Mouse (Mus musculus) A20 (cell line): ENCODE data around the gene Samd10.
A peak's percentile ranks its signal among the peaks of the same experiment; 100 is the strongest.

Source experiments
- DNase-seq: peaks from one replicate; pipeline ENCODE4 v3.0.0-alpha.2; 2011; ENCODE audit warnings: low read depth, low spot score

Gene Samd10

GRCm38 (mm10) chr2:181598454-181599351 lies at the start of gene Samd10:
Gene Samd10, minus strand, starts transcription at chr2:181599212.
- DNase-seq: peak; percentile 89

GRCm38 (mm10) chr2:181646626-181647472 lies 47.8 kb upstream of the Samd10 start:
- no peak for DNase-seq

GRCm38 (mm10) chr2:181645666-181646065 lies 46.7 kb upstream of the Samd10 start:
- no peak for DNase-seq

DNA sequence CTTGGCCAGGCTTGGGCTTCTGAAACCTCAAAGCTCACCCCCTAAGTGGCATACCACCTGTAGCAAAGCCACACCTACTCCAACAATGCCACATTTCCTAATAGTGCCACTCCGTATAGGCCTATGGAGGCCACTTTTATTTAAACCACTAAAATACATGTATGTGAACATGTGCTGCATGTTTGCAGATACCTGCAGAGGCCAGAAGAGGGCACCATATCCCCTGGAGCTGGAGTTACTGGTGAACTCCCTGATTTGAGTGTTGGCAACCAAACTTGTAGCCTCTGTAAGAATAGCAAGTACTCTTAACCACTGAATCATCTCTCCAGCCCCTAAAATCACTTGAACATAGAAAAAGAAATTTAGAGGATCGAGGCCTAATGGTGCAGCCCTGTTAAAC lies 45.3 kb upstream of the Samd10 start:
- peak; percentile 62 for DNase-seq

DNA sequence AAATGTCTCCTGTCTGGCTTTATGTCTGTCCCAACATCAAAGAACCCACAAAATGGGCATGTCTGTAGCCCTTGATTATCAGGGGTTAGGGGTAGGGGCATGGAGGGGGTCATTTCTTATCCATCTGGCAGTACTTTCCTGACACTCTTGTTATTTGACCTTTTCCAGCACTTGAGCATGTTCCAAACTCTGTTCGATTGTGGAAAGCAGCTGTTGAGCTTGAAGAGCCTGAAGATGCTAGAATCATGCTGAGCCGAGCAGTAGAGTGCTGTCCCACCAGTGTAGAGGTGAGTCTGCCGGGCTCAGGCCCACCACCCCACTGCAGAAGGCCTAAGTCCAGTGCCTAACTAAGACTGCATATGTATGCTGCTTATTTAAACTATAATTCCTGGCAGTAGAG lies 36.9 kb upstream of the Samd10 start:
- DNase-seq: no peak

DNA sequence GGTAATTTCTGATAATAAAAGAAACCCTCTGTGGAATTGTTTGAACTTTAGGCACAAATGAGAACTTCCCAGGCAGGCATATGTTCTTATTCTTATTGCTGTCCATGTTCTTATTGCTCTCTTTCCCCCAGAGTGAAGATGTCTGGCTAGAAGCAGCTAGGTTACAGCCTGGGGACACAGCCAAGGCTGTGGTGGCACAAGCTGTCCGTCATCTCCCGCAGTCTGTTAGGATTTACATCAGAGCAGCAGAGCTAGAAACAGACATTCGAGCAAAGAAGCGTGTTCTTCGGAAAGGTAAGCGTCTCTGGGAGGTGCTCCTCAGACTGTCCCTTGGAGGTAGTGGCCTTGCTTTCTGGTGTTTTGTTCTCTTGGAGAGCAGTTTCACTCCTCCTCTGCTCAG lies 33.6 kb upstream of the Samd10 start:
- DNase-seq: no peak

DNA sequence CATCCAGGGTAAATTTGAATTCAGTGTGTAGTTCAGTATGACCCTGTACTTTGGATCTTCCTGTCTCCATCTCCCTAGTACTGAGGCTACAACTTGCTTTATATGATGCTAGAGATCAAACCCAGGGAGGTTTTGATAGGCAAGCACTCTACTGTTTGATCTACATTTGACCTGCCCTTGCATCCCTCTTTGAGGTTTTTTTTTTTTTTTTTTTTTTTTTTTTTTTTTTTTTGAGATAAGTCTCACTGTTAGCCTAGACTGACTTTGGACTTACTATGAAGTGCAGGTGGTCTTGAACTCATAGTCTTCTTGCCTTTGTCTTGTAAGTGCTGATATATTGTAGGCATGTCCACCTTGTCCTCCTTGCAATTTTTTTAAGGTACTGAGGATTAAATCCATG lies 29.5 kb upstream of the Samd10 start:
- no peak for DNase-seq

DNA sequence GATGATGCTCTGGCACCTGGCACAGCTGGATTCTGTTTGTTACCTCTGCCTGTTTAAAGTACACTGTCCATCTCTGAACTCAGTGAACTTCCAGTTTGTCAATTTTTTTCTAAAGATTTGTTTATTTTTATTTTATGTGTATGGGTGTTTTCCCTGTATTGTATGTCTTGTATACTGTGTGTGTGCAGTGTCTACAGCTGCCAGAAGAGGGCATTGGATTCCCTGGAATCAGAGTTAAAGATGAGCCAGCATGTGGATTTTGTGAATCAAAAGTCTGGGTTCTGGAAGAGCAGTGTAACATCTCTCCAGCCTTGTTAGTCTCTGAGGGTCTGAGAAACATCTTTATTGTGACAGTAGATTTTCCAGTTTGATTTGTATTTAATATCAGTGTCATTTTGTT lies 24.4 kb upstream of the Samd10 start:
- DNase-seq: peak; percentile 35

DNA sequence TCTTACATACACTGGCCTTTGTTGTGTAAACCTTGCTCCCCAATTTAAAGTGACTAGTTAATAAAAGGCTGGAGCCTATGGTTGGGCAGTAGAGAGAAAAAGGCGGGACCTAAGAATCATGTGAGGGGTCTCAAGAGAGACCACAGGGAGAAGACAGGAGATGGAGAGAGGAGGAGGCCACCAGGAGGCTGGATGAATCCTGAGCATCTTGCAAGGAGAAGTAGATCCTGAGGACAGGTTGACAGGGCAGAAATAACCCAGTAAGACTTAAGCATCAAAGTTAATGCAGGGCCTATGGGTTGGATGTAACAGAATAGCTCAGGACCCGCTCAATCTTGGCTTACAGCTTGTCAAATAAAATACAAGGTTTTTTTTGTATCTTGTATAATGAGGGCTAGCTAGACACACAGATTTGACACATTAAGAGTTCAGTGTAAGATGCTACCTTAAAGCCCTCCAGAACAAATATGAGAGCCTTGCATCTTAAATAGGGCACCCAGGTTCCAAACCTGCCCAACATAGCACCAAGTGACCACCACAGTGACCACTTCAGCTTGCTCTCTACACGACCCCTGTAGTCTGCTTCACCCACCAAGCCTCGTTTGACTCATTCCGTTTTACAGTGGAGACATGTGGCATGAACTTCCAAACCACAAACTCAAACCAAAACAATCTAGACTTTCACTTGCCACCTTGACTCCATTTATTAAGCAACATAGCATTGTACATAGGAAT lies 19.9 kb upstream of the Samd10 start:
- DNase-seq: no peak

- no peak for DNase-seq
Measured at GRCm38 (mm10) chr2:181602367-181602766, 3.4 kb upstream of the Samd10 start.

- DNase-seq: no peak
Measured at GRCm38 (mm10) chr2:181601751-181602145, 2.7 kb upstream of the Samd10 start.

DNA sequence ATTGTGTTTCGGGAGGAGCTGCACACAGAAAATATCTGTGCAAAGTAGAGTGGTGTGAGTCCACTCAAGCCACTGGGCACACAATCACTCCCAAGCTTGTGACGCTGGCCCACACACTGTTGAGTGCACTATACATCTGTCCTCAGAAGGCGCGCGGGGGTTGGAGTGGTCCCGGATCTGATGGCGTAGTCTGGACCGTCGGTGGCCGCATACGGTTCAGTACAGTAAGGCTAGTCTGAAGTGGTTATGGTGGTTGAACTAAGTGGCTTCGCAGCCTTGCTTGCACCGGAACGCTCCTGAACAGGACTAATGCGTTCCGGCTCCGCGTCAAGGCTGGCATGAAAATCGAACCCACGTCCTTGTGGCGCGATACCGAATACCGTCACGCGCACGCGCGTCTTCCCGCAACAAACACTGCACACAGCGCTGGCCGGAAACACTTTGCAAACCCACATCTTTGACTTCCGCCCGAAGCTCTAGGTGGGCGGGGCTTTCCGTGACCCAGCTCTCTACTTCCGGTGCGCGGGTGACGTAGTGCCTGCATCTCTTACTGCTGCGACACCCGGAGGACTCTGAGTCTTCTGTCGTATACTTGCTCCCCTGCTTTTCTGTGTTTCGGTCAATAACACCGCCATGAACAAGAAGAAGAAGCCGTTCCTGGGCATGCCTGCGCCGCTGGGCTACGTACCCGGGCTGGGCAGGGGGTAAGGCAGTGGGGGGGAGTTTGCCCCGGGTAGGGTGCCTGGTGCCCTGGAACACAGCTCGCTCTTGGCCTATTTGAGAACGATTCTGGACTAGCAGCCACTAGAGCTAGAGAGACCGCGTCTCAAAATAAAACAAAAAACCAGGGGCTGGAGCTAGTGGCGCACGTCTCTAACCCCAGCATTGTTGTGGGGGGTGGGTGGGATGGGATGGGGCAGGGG lies 2.1 kb upstream of the Samd10 start:
- DNase-seq: peak; percentile 98

DNA sequence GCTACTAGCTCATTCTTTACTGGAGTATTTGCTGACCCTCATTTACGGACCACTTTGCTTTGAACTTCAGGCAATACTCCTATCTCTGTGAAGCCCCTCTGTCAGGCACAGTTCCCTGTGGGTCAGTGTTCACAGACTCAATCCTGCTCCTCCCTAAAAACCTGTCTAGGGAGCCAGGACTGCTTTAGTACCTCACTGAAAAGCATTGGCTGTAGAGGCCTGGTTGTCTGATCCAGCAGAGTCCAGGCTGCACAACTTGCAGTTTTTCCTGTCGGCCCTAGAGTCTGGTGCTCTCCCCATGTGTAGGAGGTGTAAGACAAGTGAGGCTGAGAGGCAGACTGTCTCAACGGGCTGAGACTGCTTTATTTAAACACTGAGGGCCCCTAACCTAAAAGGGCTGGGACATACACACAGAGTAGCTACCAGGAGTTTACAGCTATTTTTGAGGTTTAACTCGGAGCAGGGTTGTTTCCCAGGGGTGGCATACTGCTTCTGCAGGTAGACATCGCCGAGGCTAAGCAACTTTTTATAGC lies 1.3 kb upstream of the Samd10 start:
- DNase-seq: no peak

DNA sequence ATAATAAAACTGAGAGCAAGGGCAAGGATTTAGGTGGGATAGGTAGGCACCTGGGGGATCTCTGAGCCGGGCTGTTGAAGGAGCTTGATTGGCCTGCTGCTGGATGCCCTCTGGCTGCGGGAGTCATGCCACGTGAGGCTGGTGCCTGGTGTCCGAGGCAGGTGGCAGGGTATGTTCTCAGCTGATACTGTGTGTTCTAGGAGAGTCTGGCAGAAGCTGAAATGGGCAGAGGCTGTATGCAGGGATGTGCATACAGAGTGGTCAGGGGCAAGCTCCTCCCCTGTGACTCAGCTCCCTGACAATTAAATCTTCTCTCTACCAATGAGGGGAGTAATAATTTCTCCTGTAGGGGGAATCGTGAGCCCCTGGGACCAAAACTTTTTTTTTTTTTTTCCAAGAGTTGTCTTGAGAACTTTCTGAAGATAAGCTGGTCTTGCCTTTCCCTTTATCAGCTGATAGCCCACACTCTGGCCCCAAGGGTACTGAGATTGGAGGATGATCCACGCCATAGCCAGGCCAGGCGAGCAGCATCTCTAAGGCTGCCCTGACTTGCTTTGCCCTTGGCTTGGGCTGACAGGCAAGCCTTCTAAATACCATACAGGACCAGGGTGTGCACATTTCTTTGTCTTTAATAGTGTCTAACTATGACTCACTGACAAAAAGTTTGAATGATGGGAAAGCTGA lies 1.5 kb downstream of the Samd10 start:
- peak; percentile 53 for DNase-seq

- no peak for DNase-seq
Measured at GRCm38 (mm10) chr2:181596221-181596960, 2.6 kb downstream of the Samd10 start.

DNA sequence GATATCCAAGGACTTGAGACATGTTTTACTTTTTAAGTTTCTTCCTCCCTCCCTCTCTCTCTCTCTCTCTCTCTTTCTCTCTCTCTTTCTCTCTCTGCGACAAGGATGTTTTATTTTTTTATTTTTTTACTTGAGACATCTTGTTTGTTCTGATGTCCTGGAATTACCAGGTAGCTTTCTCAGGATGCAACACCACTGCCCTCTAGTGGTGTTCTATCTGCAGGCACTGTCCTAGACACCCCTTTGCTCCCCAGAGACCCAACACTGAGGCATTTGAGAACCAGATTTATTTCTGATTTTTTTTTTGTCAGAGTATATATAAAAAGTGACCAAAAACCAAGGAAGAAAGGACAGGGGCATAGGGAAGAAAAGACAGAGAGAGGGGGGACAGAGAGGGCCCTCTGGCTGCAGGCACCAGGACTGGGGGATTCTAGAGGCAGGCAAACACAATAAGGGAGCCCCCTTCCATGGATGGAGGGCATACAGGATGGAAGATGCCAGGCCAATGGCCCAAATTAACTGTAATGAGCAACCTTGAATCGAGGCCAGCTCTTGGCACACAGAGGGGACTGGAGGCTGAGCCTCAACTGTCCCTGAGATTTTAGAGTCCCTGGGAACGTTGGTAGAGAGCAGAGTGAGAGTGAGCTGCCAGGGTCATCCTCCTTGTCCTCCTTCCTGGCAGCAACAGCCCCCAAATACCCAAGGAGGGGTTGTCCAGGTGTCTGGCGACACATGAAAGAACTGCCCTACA lies 3.9 kb downstream of the Samd10 start:
- peak; percentile 56 for DNase-seq

- peak; percentile 41 for DNase-seq
Measured at GRCm38 (mm10) chr2:181593937-181594336, 5.1 kb downstream of the Samd10 start.

GRCm38 (mm10) chr2:181593042-181593421 lies 6.0 kb downstream of the Samd10 start:
- no peak for DNase-seq
